Mouse (Mus musculus): Measurements from ENCODE around the gene Cemip. TPM values are rescaled to one million over a fixed set of nuclear protein-coding genes. Genes with fewer than 3 reads are reported as not detected.

Cemip gene
- total and polyA plus RNA-seq, 3 experiments, result under 0.01 TPM; not detected in 2

GRCm38 (mm10) chr7:83901425-83901824, 184.9 kb downstream of the Cemip start:
- TF ChIP-seq ETS1 (conservative IDR thresholded peaks at IDR 0.05; ENCODE audit: low read depth, low read length) (no peak), IRF4 (IDR thresholded peaks at IDR 0.05; ENCODE audit: low read depth, low read length) (no peak), ELF1 (IDR thresholded peaks at IDR 0.05; ENCODE audit: low read depth, low read length) (no peak), MAFK (IDR thresholded peaks at IDR 0.05; ENCODE audit: insufficient replicate concordance, low read length) (no peak), BHLHE40 (IDR thresholded peaks at IDR 0.05; ENCODE audit: low read depth, low read length) (no peak)
- Histone ChIP-seq H3K36me3 (replicated peaks in 1 of 2; ENCODE audit: control insufficient read depth in 1 of 2, insufficient read depth in 1 of 2, low read length in 1 of 2) (peaks cover 34 to 50% of the 10 kb centered on the region in 2 experiments), H3K9ac (ENCODE audit: insufficient read depth, low read depth) (no peak overlapping the region), H3K9me3 (replicated peaks; ENCODE audit: low read length) (no peaks in the 10 kb centered on the region), H3K4me2 (ENCODE audit: insufficient read depth, low read depth, poor library complexity, severe bottlenecking) (no peak overlapping the region), H3K4me3 (replicated peaks in 1 of 3; ENCODE audit: low read depth in 2 of 3, low read length in 2 of 3, poor library complexity in 1 of 3) (no peak overlapping the region), H3K79me2 (replicated peaks; ENCODE audit: control insufficient read depth, extremely low read depth, insufficient read depth, poor library complexity, severe bottlenecking) (no peaks in the 10 kb centered on the region; the same call in 1 of the 2 replicates), H3K27ac (ENCODE audit: insufficient read depth, low read depth) (no peak overlapping the region), H3K4me1 (ENCODE audit: control insufficient read depth in 1 of 2, insufficient read depth in 2 of 2) (peaks cover 0 to 10% of the 10 kb centered on the region in 2 experiments; a peak in 1 of 4 replicates), H3K27me3 (replicated peaks) (no peaks in the 10 kb centered on the region)
- dilution Hi-C loops (cut with MboI; ENCODE audit: extremely low pct_ligation_motif_present, extremely low pct_unique_long_range_greater_than_20kb, low sequenced_read_pairs), result no loop called here
- in situ Hi-C loops (cut with MboI; ENCODE audit: low pct_ligation_motif_present, low pct_unique_long_range_greater_than_20kb, low sequenced_read_pairs), result no loop called here
- no peak for DNase-seq (ENCODE audit: extremely low read depth)

GRCm38 (mm10) chr7:83900519-83900918, 185.8 kb downstream of the Cemip start:
- Histone ChIP-seq H3K9ac (ENCODE audit: insufficient read depth, low read depth) (no peak overlapping the region), H3K9me3 (replicated peaks; ENCODE audit: low read length) (no peaks in the 10 kb centered on the region), H3K27me3 (replicated peaks) (no peaks in the 10 kb centered on the region), H3K4me1 (ENCODE audit: control insufficient read depth in 1 of 2, insufficient read depth in 2 of 2) (peaks cover 0 to 13% of the 10 kb centered on the region in 2 experiments; a peak in 1 of 4 replicates), H3K27ac (ENCODE audit: insufficient read depth, low read depth) (no peak overlapping the region), H3K36me3 (replicated peaks in 1 of 2; ENCODE audit: control insufficient read depth in 1 of 2, insufficient read depth in 1 of 2, low read length in 1 of 2) (peaks cover 38 to 57% of the 10 kb centered on the region in 2 experiments), H3K4me2 (ENCODE audit: insufficient read depth, low read depth, poor library complexity, severe bottlenecking) (no peak overlapping the region), H3K4me3 (replicated peaks in 1 of 3; ENCODE audit: low read depth in 2 of 3, low read length in 2 of 3, poor library complexity in 1 of 3) (no peak overlapping the region), H3K79me2 (replicated peaks; ENCODE audit: control insufficient read depth, extremely low read depth, insufficient read depth, poor library complexity, severe bottlenecking) (peaks cover 3% of the 10 kb centered on the region)
- TF ChIP-seq CHD2 (IDR thresholded peaks at IDR 0.05; ENCODE audit: low read length) (no peak), UBTF (IDR thresholded peaks at IDR 0.05; ENCODE audit: low read depth, low read length) (no peak), EP300 (IDR thresholded peaks at IDR 0.05; ENCODE audit: low read length) (no peak)
- DNase-seq (ENCODE audit: extremely low read depth), result no peak
- dilution Hi-C loops (cut with MboI; ENCODE audit: extremely low pct_ligation_motif_present, extremely low pct_unique_long_range_greater_than_20kb, low sequenced_read_pairs) (no loop called here), in situ Hi-C loops (cut with MboI; ENCODE audit: low pct_ligation_motif_present, low pct_unique_long_range_greater_than_20kb, low sequenced_read_pairs) (no loop called here)

GRCm38 (mm10) chr7:83898267-83898666, 188.0 kb downstream of the Cemip start:
- dilution Hi-C loops (cut with MboI; ENCODE audit: extremely low pct_ligation_motif_present, extremely low pct_unique_long_range_greater_than_20kb, low sequenced_read_pairs) (no loop called here), in situ Hi-C loops (cut with MboI; ENCODE audit: low pct_ligation_motif_present, low pct_unique_long_range_greater_than_20kb, low sequenced_read_pairs) (loop anchor here (5.0 to 25.0 kb wide), 2 partner anchors 236 to 379 kb away; no protein-coding TSS in a partner anchor)
- Histone ChIP-seq H3K4me1 (ENCODE audit: control insufficient read depth in 1 of 2, insufficient read depth in 2 of 2) (peaks cover 0 to 26% of the 10 kb centered on the region in 2 experiments; a peak in 3 of 4 replicates), H3K79me2 (replicated peaks; ENCODE audit: control insufficient read depth, extremely low read depth, insufficient read depth, poor library complexity, severe bottlenecking) (peaks cover 19% of the 10 kb centered on the region), H3K9me3 (replicated peaks; ENCODE audit: low read length) (no peaks in the 10 kb centered on the region), H3K4me2 (ENCODE audit: insufficient read depth, low read depth, poor library complexity, severe bottlenecking) (no peak overlapping the region), H3K27ac (ENCODE audit: insufficient read depth, low read depth) (no peak overlapping the region), H3K27me3 (replicated peaks) (no peaks in the 10 kb centered on the region), H3K9ac (ENCODE audit: insufficient read depth, low read depth) (no peak overlapping the region), H3K36me3 (replicated peaks in 1 of 2; ENCODE audit: control insufficient read depth in 1 of 2, insufficient read depth in 1 of 2, low read length in 1 of 2) (peaks cover 45 to 70% of the 10 kb centered on the region in 2 experiments), H3K4me3 (replicated peaks in 1 of 3; ENCODE audit: low read depth in 2 of 3, low read length in 2 of 3, poor library complexity in 1 of 3) (no peak overlapping the region)
- TF ChIP-seq BHLHE40 (IDR thresholded peaks at IDR 0.05; ENCODE audit: low read depth, low read length) (no peak), MAFK (IDR thresholded peaks at IDR 0.05; ENCODE audit: insufficient replicate concordance, low read length) (no peak), GABPA (IDR thresholded peaks at IDR 0.05; ENCODE audit: insufficient replicate concordance, low read depth, low read length) (no peak), UBTF (IDR thresholded peaks at IDR 0.05; ENCODE audit: low read depth, low read length) (no peak), RCOR1 (conservative IDR thresholded peaks at IDR 0.05; ENCODE audit: low read depth, low read length) (no peak)
- DNase-seq (ENCODE audit: extremely low read depth), result no peak

All from CH12.LX (cell line).